Mouse (Mus musculus) adrenal gland, adult (tissue): ENCODE data around the gene Chn2.

Source experiments
- DNase-seq, 2 experiments: peaks; one replicate each; pipeline ENCODE4 v3.0.0; 2022 to 2023; ENCODE audit warnings: low spot score in 1 of 2; ENCODE audit not compliant: inconsistent age in 2 of 2

The Chn2 gene

DNA sequence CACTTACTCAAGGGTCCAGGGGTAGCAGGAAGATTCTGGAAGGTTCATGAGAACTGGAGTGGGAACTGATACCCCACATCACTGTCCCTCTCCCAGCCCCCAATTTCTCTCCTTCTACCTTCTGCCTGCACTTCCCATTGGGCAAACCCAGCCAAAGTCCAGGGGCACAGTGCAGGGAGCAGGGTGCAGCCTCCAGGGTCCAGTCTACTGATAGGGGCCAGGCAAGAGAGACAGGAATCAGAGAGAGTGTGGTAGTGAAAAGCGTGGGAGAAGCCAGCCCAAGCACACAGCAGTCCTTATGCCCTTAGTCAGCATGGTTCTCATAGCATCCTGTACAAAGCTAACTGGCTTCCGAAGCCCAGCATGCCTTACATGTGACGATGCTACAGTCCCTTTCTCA is 187.7 kb downstream of the Chn2 start:
- DNase-seq, result no peak

DNA sequence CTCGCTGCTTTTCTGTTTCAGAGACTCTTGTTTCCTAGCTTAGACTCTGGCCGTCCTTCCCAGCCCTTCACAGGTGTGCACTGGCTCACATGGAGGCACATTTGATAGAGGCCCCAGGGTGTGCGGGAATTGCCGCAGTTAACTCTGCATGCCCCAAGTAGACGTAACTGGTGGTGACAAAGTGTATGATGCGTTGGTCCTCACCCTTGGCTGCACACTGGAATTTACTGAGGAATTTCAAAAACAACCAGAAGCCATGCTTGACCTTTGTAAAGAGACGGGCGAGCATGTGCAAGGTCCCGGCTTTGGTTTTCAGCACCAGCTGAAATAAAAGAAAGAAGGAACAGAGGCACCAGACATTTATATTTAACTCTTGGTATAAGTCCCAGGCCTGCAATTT is 189.1 kb downstream of the Chn2 start:
- DNase-seq, result peak in 1 of 2 experiments; percentile 45

GRCm38 (mm10) chr6:54228874-54229273 is 189.5 kb downstream of the Chn2 start:
- DNase-seq, result peak; percentile 33 to 80

DNA sequence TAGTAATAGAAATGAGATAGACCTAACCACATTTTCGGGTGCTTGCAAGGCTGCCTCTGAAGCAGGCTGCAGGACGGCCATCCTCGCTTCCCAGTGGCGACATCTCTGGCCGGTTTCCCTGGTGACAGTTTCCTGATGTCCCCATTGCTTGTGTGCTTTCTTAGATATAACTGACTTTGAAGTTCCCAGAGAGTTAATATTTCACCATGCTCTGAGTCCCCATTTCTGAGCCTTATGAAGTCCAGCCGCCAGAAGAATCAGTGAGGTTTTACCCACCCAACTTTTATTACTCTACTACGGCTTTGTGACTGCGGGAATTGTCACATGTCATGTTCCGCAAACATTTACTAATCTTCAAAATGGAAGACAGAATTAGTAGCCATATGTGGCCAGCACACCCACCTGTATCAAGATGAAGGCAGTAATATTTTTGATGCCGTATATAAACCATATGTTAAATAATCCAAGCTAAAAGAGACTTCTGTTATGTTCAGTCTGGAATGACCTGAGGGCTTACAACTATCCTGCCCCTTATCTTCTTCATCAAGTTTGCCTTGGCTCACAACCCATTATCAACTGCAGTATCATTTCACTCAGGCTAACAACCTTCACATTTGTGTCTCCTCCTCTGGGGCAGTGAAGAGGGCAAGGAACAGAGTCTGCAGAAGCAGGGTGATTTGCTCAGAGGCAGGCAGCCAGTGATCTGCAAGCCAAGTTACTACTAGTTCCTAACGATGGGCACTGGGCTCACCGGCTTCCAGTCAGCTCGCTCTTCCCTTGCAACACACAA is 192.6 kb downstream of the Chn2 start:
- no peak for DNase-seq

DNA sequence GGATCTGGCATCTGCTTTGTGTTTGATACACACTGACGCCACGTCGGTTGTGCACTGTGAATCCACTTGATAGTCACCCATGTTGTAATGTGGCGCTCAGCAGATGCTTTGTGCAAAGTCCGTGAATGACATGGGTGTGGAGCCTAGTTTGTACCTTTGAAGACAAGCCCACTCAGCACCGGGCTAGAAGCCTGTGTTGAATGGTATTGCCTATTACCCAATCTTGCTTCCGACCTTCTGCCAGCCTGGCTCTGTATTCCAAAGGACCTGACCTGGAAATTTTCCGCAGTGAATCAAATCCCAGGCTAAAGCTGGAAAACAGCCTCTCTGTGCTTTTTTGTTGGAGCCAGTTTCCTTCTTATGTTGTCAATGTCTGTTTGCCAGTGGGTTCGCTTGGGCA is 197.1 kb downstream of the Chn2 start:
- no peak for DNase-seq

GRCm38 (mm10) chr6:54241761-54242160 is 202.4 kb downstream of the Chn2 start:
- no peak for DNase-seq

DNA sequence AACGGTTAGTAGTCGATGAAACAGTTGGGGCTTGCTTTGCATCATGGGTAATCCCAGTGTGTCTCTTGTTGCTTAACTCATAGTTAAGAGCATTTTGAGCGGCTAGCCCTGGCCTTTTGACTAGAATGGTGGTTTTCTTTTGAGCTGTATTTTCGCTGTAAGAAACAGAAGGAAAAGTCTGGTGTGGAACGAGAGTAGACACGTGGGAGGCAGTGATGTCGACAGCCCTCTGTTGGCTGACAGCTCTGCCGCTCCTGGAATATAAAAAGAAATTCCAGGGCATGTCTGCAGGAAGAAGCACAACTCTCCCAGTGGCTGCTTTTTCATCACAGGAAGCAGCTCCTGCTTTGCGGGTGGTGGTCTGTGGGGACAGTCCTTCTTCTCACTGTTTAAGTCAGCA is 202.9 kb downstream of the Chn2 start:
- DNase-seq, result no peak

- no peak for DNase-seq
These were observed 209.2 kb downstream of the Chn2 start for GRCm38 (mm10) chr6:54248354-54249252.

DNA sequence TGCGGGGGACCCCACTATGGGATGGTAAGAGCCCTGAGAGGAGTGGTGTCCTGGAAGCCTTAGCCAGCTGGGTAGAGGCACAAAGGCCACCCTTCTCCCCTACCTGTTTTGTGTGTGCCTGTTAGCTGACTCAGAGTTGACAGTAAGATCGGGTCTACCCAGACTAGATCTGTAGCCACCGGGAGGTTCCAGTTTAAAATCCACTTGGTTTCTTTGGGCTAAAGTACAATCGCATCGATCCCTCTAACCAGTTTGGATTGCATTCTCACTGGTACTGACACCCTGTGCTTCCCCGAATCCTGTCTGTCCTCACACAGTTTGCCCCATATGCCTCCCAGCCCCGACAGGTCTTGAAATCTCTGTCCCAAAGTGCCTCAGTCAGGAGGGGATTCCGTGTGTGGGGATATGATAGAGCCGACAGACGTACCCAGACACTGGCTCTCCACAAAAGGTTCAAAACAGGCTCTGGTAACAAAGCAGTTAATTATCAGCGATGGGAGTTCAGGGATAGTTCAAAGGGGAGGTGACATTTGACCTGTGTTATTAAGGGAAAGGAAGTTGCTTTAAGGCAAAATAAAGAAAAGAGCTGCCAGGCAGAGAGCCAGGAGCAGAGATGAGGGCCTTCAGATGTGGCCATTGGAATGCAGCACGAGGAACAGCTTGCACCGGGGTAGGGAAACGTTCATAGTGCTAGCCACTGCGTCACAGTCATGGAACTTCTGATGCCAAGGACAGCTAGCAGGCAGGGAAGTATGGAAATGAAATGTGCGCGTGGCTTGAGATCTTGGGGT is 212.2 kb downstream of the Chn2 start:
- DNase-seq, result peak; percentile 65 to 86

GRCm38 (mm10) chr6:54253206-54253605 is 213.9 kb downstream of the Chn2 start:
- DNase-seq, result peak; percentile 66 to 71

- DNase-seq, result peak; percentile 56 to 68
These were observed 214.5 kb downstream of the Chn2 start for GRCm38 (mm10) chr6:54253881-54254280.

DNA sequence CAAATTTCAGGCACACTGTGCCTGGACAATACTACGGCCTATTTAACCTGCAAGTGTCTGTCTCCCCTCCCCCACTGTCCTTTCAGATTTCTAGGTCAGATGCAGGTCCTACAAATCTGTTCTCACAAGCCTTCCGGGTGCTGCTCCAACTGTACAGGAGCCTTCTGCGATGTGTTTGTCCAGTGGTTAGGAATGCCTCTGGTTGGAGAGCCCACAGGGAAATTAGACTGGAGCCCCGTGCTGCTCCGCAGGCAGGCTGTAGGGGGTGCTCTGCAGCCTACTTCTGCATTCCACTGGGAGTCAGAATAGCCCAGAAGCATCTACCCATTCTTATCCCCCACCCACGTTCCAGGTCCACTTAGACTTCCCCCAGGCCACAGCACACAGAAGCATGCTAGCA is 215.4 kb downstream of the Chn2 start:
- DNase-seq, result peak; percentile 74

GRCm38 (mm10) chr6:54255321-54255720 is 216.0 kb downstream of the Chn2 start:
- no peak for DNase-seq

DNA sequence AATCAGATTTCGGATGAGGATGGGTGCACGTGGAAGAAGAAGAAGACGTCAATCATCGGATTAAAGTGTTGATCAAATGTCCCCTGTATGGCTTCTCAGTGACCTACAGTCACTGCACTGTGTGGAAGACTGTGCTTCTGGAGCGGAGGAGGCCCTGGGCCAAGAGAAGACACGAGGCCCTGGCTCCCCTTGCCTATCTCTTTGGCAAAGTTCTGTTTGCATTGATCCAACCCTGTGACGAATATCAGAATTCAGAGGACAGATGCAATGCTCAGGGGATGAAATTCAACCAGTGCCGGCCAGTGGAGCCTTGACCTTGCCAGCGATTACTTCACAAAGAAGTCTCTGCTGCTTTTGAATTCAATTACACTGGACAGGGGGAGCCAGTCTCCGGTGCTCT is 217.0 kb downstream of the Chn2 start:
- DNase-seq, result peak; percentile 50 to 69

GRCm38 (mm10) chr6:54257552-54257951 is 218.2 kb downstream of the Chn2 start:
- DNase-seq, result no peak

DNA sequence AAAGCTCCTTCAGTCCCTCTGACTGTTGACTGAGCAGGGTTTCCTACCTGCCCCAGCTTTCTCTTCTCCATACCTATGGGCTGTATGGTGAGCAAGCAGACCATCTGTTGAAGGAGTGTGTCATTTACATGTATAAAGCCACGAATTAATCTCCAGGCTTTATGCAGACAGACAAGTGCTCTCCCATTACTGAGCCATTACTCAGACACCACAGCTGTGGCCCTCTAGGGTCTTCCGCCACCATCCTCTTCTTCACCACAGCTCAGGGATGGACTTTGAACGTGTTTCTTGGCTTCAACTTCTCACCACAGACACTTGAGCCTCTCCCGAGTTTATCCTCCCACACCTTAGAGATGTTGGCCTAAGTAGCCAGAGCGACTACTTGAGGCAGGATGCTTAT is 219.1 kb downstream of the Chn2 start:
- DNase-seq, result no peak

GRCm38 (mm10) chr6:54262732-54263131 is 223.4 kb downstream of the Chn2 start:
- no peak for DNase-seq

GRCm38 (mm10) chr6:54263890-54264289 is 224.5 kb downstream of the Chn2 start:
- peak in 1 of 2 experiments; percentile 48 for DNase-seq

DNA sequence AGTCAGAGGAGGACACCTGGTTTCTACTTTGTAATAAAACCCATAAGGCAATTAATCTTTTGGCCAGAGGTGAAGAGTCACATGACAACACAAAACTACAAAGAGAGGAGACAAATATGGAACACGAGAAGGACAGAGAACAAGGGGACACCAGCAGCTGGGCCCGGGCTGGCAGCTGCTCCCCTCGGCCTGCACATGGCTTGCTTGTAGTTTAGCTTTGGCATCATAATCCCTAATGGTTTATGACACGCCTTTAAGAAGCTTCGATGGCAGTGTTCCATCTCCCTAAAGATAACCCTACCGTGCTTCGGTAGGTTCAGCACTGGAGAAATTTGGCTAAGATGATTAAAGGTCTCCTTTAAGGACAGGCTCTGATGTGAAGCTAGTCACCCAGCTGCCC is 225.2 kb downstream of the Chn2 start:
- no peak for DNase-seq

DNA sequence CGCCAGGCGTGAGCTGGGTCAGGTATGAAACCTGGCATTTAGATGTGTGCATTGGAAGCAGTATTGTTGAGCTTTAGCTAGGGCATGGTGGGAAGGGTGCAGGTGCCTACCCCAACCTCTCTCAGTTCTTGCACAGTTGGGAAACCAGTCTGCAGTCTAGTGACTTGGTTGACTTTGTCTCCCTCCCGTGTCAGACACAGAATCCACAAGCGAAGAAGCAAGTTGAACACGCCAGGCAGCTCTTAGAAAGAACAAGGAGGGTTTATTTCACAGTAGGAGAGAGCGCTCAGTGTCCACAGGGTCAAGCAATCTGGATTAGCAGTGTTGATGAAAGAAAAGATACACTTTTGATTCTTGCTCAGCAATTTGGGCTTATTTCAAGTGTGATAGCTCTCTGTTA is 226.0 kb downstream of the Chn2 start:
- no peak for DNase-seq
